Mouse (Mus musculus) midbrain, embryonic 12.5 days (tissue): ENCODE measurements around the gene Ppp1r13b. TPM values are rescaled to one million over a fixed set of nuclear protein-coding genes. Genes with fewer than 3 reads are reported as not detected.

Source experiments
- ATAC-seq: fragments of 200-750 bp; cut with Nextera tagmentation; 2 replicates; pipeline ENCODE4 v1.8.0; 2017; ENCODE audit warnings: low read depth, moderate TSS enrichment, moderate library complexity; ENCODE audit not compliant: low FRiP score
- H3K27ac ChIP-seq: fragments of 300-500 bp; sonication (generic); replicated peaks from 2 replicates; pipeline ENCODE4 v1.5.1; 2016; ENCODE audit warnings: mild to moderate bottlenecking
- H3K27me3 ChIP-seq: fragments of 300-500 bp; sonication (generic); 2 replicates; pipeline ENCODE4 v1.6.1; 2016; ENCODE audit warnings: mild to moderate bottlenecking
- H3K36me3 ChIP-seq: fragments of 300-500 bp; sonication (generic); 2 replicates; pipeline ENCODE4 v1.6.1; 2016
- H3K4me1 ChIP-seq: fragments of 300-500 bp; sonication (generic); 2 replicates; pipeline ENCODE4 v1.6.1; 2016
- H3K4me2 ChIP-seq: fragments of 300-500 bp; sonication (generic); replicated peaks from 2 replicates; pipeline ENCODE4 v1.6.1; 2016; ENCODE audit warnings: mild to moderate bottlenecking, moderate library complexity
- H3K4me3 ChIP-seq: fragments of 300-500 bp; sonication (generic); 2 replicates; pipeline ENCODE4 v1.5.1; 2016; ENCODE audit warnings: mild to moderate bottlenecking
- H3K9ac ChIP-seq: fragments of 300-500 bp; sonication (generic); replicated peaks from 2 replicates; pipeline ENCODE4 v1.6.1; 2016; ENCODE audit warnings: mild to moderate bottlenecking, moderate library complexity
- H3K9me3 ChIP-seq: fragments of 300-500 bp; sonication (generic); 2 replicates; pipeline ENCODE4 v1.6.1; 2016; ENCODE audit warnings: mild to moderate bottlenecking
- WGBS: fragments of 180-500 bp; shearing (Covaris S2); methylation state at CpG from one replicate; pipeline ENCODE4 v1.1.7; 2016; 5-methylcytosine and 5-hydroxymethylcytosine counted together
- polyA plus RNA-seq: library from polyadenylated mRNA; unstranded; fragments of >200 nt; fragmentation: Nextera tagmentation; extraction: Ambion mirVana; gene quantifications from 2 replicates; pipeline ENCODE4 v1.2.1, GENCODE M21; 2016

The Ppp1r13b gene
- polyA plus RNA-seq, 1 experiment from 2014 or later, result 11.6 TPM

- no peaks in the 10 kb centered on the region for H3K36me3 ChIP-seq
- no peaks in the 10 kb centered on the region for H3K27me3 ChIP-seq
- no peak for ATAC-seq
- no peak overlapping the region for H3K4me3 ChIP-seq
- no peaks in the 10 kb centered on the region for H3K9me3 ChIP-seq
- H3K27ac ChIP-seq, result no peak overlapping the region
- no peak overlapping the region for H3K4me2 ChIP-seq
- H3K4me1 ChIP-seq, result peaks cover 19% of the 10 kb centered on the region; the same call in 1 of the 2 replicates
- whole genome bisulfite sequencing, result 57% methylated on average over 24 of the region's 24 CpGs
- H3K9ac ChIP-seq, result no peak overlapping the region
Measured at GRCm38 (mm10) chr12:111936706-111937550, 29.0 kb upstream of the Ppp1r13b start.

- Histone ChIP-seq H3K27ac (no peak overlapping the region), H3K36me3 (no peaks in the 10 kb centered on the region), H3K27me3 (no peaks in the 10 kb centered on the region), H3K4me3 (no peak overlapping the region), H3K4me1 (peaks cover 19% of the 10 kb centered on the region; the same call in 1 of the 2 replicates), H3K9me3 (no peaks in the 10 kb centered on the region), H3K4me2 (no peak overlapping the region), H3K9ac (no peak overlapping the region)
- ATAC-seq, result no peak
- 82% methylated on average over 2 of the region's 2 CpGs for WGBS
Measured at GRCm38 (mm10) chr12:111933971-111934370, 26.1 kb upstream of the Ppp1r13b start.

- Histone ChIP-seq H3K9me3 (no peaks in the 10 kb centered on the region), H3K9ac (no peak overlapping the region), H3K27me3 (no peaks in the 10 kb centered on the region; the same call in 1 of the 2 replicates), H3K4me3 (no peak overlapping the region), H3K4me2 (no peak overlapping the region), H3K36me3 (no peaks in the 10 kb centered on the region), H3K4me1 (peaks cover 19% of the 10 kb centered on the region; the same call in 1 of the 2 replicates), H3K27ac (no peak overlapping the region)
- no peak for ATAC-seq
- 63% methylated on average over 11 of the region's 11 CpGs for WGBS
Measured at GRCm38 (mm10) chr12:111933032-111933704, 25.3 kb upstream of the Ppp1r13b start.

GRCm38 (mm10) chr12:111932513-111932912, 24.6 kb upstream of the Ppp1r13b start:
- H3K9ac ChIP-seq, result no peak overlapping the region
- H3K27me3 ChIP-seq, result no peaks in the 10 kb centered on the region; the same call in 1 of the 2 replicates
- 66% methylated on average over 3 of the region's 3 CpGs for WGBS
- peaks cover 16% of the 10 kb centered on the region; the same call in 1 of the 2 replicates for H3K4me1 ChIP-seq
- no peak overlapping the region for H3K4me2 ChIP-seq
- no peak for ATAC-seq
- no peak overlapping the region for H3K27ac ChIP-seq
- H3K4me3 ChIP-seq, result no peak overlapping the region
- H3K9me3 ChIP-seq, result no peaks in the 10 kb centered on the region
- H3K36me3 ChIP-seq, result no peaks in the 10 kb centered on the region

GRCm38 (mm10) chr12:111931411-111932025, 23.6 kb upstream of the Ppp1r13b start:
- H3K9me3 ChIP-seq, result no peaks in the 10 kb centered on the region
- ATAC-seq, result no peak
- 82% methylated on average over 9 of the region's 9 CpGs for WGBS

GRCm38 (mm10) chr12:111928411-111928966, 20.6 kb upstream of the Ppp1r13b start:
- 94% methylated on average over 18 of the region's 18 CpGs for whole genome bisulfite sequencing
- Histone ChIP-seq H3K27me3 (no peaks in the 10 kb centered on the region; the same call in 1 of the 2 replicates), H3K4me1 (0 out of 2 replicates have a peak, but pooled peaks cover 9% of the 10 kb centered on the region), H3K27ac (no peak overlapping the region), H3K9me3 (no peaks in the 10 kb centered on the region), H3K36me3 (no peaks in the 10 kb centered on the region), H3K4me3 (no peak overlapping the region), H3K9ac (no peak overlapping the region), H3K4me2 (no peak overlapping the region)
- no peak for ATAC-seq

More at GRCm38 (mm10) chr12:111931411-111932025, 23.6 kb upstream of the Ppp1r13b start:
- no peak overlapping the region for H3K27ac ChIP-seq
- no peak overlapping the region for H3K4me2 ChIP-seq
- H3K4me3 ChIP-seq, result no peak overlapping the region
- H3K9ac ChIP-seq, result no peak overlapping the region
- H3K4me1 ChIP-seq, result 0 out of 2 replicates have a peak, but pooled peaks cover 11% of the 10 kb centered on the region
- no peaks in the 10 kb centered on the region; the same call in 1 of the 2 replicates for H3K27me3 ChIP-seq
- H3K36me3 ChIP-seq, result no peaks in the 10 kb centered on the region

GRCm38 (mm10) chr12:111927338-111927737, 19.4 kb upstream of the Ppp1r13b start:
- Histone ChIP-seq H3K4me2 (no peak overlapping the region), H3K27me3 (no peaks in the 10 kb centered on the region; the same call in 1 of the 2 replicates), H3K4me1 (0 out of 2 replicates have a peak, but pooled peaks cover 4% of the 10 kb centered on the region), H3K27ac (no peak overlapping the region), H3K9me3 (no peaks in the 10 kb centered on the region), H3K9ac (no peak overlapping the region), H3K4me3 (no peak overlapping the region), H3K36me3 (no peaks in the 10 kb centered on the region)
- 86% methylated on average over 1 of the region's 1 CpGs for WGBS
- no peak for ATAC-seq

GRCm38 (mm10) chr12:111923117-111923516, 15.2 kb upstream of the Ppp1r13b start:
- Histone ChIP-seq H3K4me3 (no peak overlapping the region), H3K36me3 (no peaks in the 10 kb centered on the region), H3K9ac (no peak overlapping the region), H3K4me2 (no peak overlapping the region), H3K27ac (no peak overlapping the region), H3K27me3 (no peaks in the 10 kb centered on the region), H3K4me1 (no peaks in the 10 kb centered on the region), H3K9me3 (no peaks in the 10 kb centered on the region)
- no peak for ATAC-seq
- 89% methylated on average over 6 of the region's 6 CpGs for WGBS

- Histone ChIP-seq H3K27me3 (no peaks in the 10 kb centered on the region; the same call in 1 of the 2 replicates), H3K36me3 (no peaks in the 10 kb centered on the region), H3K9ac (no peak overlapping the region), H3K4me3 (no peak overlapping the region), H3K4me1 (no peaks in the 10 kb centered on the region), H3K27ac (no peak overlapping the region), H3K9me3 (no peaks in the 10 kb centered on the region), H3K4me2 (no peak overlapping the region)
- no peak for ATAC-seq
- 55% methylated on average over 9 of the region's 9 CpGs for WGBS
Measured at GRCm38 (mm10) chr12:111920046-111920445, 12.1 kb upstream of the Ppp1r13b start.

GRCm38 (mm10) chr12:111916514-111917217, 8.8 kb upstream of the Ppp1r13b start:
- Histone ChIP-seq H3K9ac (no peak overlapping the region), H3K36me3 (no peaks in the 10 kb centered on the region), H3K27ac (no peak overlapping the region), H3K27me3 (peaks cover 2% of the 10 kb centered on the region; the same call in 1 of the 2 replicates), H3K4me3 (no peak overlapping the region), H3K9me3 (no peaks in the 10 kb centered on the region), H3K4me1 (no peaks in the 10 kb centered on the region), H3K4me2 (no peak overlapping the region)
- ATAC-seq, result no peak
- 65% methylated on average over 12 of the region's 12 CpGs for WGBS

- no peaks in the 10 kb centered on the region for H3K9me3 ChIP-seq
- H3K27ac ChIP-seq, result no peak overlapping the region
- WGBS, result 89% methylated on average over 6 of the region's 6 CpGs
- H3K36me3 ChIP-seq, result no peaks in the 10 kb centered on the region
- no peak overlapping the region for H3K4me2 ChIP-seq
- peaks cover 10% of the 10 kb centered on the region; the same call in 1 of the 2 replicates for H3K27me3 ChIP-seq
- ATAC-seq, result no peak
- H3K4me3 ChIP-seq, result no peak overlapping the region
- H3K4me1 ChIP-seq, result no peaks in the 10 kb centered on the region
- H3K9ac ChIP-seq, result no peak overlapping the region
Measured at GRCm38 (mm10) chr12:111915781-111916180, 7.9 kb upstream of the Ppp1r13b start.
